Mouse (Mus musculus) stomach, postnatal 0 days (tissue): ENCODE measurements around the gene Bicral. TPM values are rescaled to one million over a fixed set of nuclear protein-coding genes. Genes with fewer than 3 reads are reported as not detected.
A peak's percentile ranks its signal among the peaks of the same experiment; 100 is the strongest.
"Not testable (repeated sequence)": the region's sequence is repeated elsewhere in the genome, so short reads cannot be mapped to it uniquely, and the experiment has no call there.

Source experiments
- ATAC-seq: fragments of 200-750 bp; cut with Nextera tagmentation; 2 replicates; pipeline ENCODE4 v1.8.0; 2017; ENCODE audit not compliant: low FRiP score, low TSS enrichment
- DNase-seq: peaks from one replicate; pipeline ENCODE4 v3.0.0-alpha.2; 2016; ENCODE audit warnings: low spot score
- H3K27ac ChIP-seq: fragments of 300-500 bp; sonication (generic); replicated peaks from 2 replicates; pipeline ENCODE4 v1.5.1; 2014; ENCODE audit warnings: mild to moderate bottlenecking, control low read depth
- H3K27me3 ChIP-seq: fragments of 300-500 bp; sonication (generic); 2 replicates; pipeline ENCODE4 v1.6.1; 2014; ENCODE audit warnings: low read length; ENCODE audit not compliant: control insufficient read depth, insufficient read depth
- H3K36me3 ChIP-seq: fragments of 300-500 bp; sonication (generic); 2 replicates; pipeline ENCODE4 v1.6.1; 2014; ENCODE audit warnings: low read length, mixed read lengths; ENCODE audit not compliant: control insufficient read depth, insufficient read depth
- H3K4me1 ChIP-seq: fragments of 300-500 bp; sonication (generic); replicated peaks from 2 replicates; pipeline ENCODE4 v1.6.1; 2014; ENCODE audit warnings: antibody characterized with exemption; ENCODE audit not compliant: control insufficient read depth, insufficient read depth
- H3K4me2 ChIP-seq: fragments of 300-500 bp; sonication (generic); replicated peaks from 2 replicates; pipeline ENCODE4 v1.6.1; 2014; ENCODE audit warnings: low read depth, mild to moderate bottlenecking, control low read depth, moderate library complexity
- H3K4me3 ChIP-seq: fragments of 300-500 bp; sonication (generic); 2 replicates; pipeline ENCODE4 v1.5.1; 2014; ENCODE audit warnings: low read depth, low read length, control low read depth
- H3K9ac ChIP-seq: fragments of 300-500 bp; sonication (generic); 2 replicates; pipeline ENCODE4 v1.6.1; 2014; ENCODE audit warnings: mild to moderate bottlenecking, low read length, control low read depth, mixed read lengths
- H3K9me3 ChIP-seq: fragments of 300-500 bp; sonication (generic); 2 replicates; pipeline ENCODE4 v1.6.1; 2016; ENCODE audit warnings: low read length; ENCODE audit not compliant: control insufficient read depth
- CTCF ChIP-seq: IDR thresholded peaks from 2 replicates; pipeline ENCODE4 v1.5.1; 2016; ENCODE audit warnings: antibody characterized with exemption, low read depth, mild to moderate bottlenecking, moderate library complexity
- EP300 ChIP-seq: optimal IDR thresholded peaks from 2 replicates; pipeline ENCODE3; 2016; ENCODE audit warnings: antibody characterized with exemption
- WGBS: fragments of 180-500 bp; shearing (Covaris S2); extraction: QIAGEN DNeasy Blood & Tissue Kit; methylation state at CpG from one replicate; pipeline ENCODE4 v1.1.7; 2014; 5-methylcytosine and 5-hydroxymethylcytosine counted together
- polyA plus RNA-seq: library from polyadenylated mRNA; unstranded; fragments of >200 nt; fragmentation: Nextera tagmentation; extraction: Ambion mirVana; gene quantifications from 2 replicates; pipeline ENCODE4 v1.2.1, GENCODE M21; 2015

Bicral gene
- polyA plus RNA-seq, 1 experiment from 2014 or later, result 2.3 TPM

- H3K36me3 ChIP-seq, result no peaks in the 10 kb centered on the region
- ATAC-seq (peak; percentile 53; the same call in 1 of the 2 replicates), DNase-seq (no peak)
- no peaks in the 10 kb centered on the region for H3K27me3 ChIP-seq
- H3K4me1 ChIP-seq, result no peaks in the 10 kb centered on the region
- no peak overlapping the region for H3K4me3 ChIP-seq
- 93% methylated on average over 2 of the region's 2 CpGs for WGBS
- no peak; the same call in 1 of the 2 replicates for TF ChIP-seq CTCF
- no peak for TF ChIP-seq EP300
- H3K4me2 ChIP-seq, result no peak overlapping the region
- no peak overlapping the region for H3K27ac ChIP-seq
- H3K9me3 ChIP-seq, result no peaks in the 10 kb centered on the region
- H3K9ac ChIP-seq, result no peak overlapping the region
Measured at GRCm38 (mm10) chr17:46792963-46793362, 65.3 kb downstream of the Bicral start.

GRCm38 (mm10) chr17:46787974-46788373 is 70.3 kb downstream of the Bicral start:
- not testable (repeated sequence) for ATAC-seq
- 70% methylated on average over 2 of the region's 2 CpGs for WGBS

GRCm38 (mm10) chr17:46786952-46787351 is 71.3 kb downstream of the Bicral start:
- ATAC-seq, result no peak
- Histone ChIP-seq H3K36me3 (no peaks in the 10 kb centered on the region), H3K4me3 (no peak overlapping the region), H3K27ac (no peak overlapping the region), H3K27me3 (no peaks in the 10 kb centered on the region), H3K4me2 (no peak overlapping the region), H3K4me1 (no peaks in the 10 kb centered on the region), H3K9ac (no peak overlapping the region), H3K9me3 (no peaks in the 10 kb centered on the region)
- WGBS, result 88% methylated on average over 5 of the region's 5 CpGs
- no peak for DNase-seq
- TF ChIP-seq CTCF (no peak), EP300 (no peak)

More at GRCm38 (mm10) chr17:46787974-46788373, 70.3 kb downstream of the Bicral start:
- not testable (repeated sequence) for H3K4me2 ChIP-seq, H3K27ac ChIP-seq, H3K4me1 ChIP-seq, H3K4me3 ChIP-seq, H3K36me3 ChIP-seq, DNase-seq, H3K9me3 ChIP-seq, H3K9ac ChIP-seq, H3K27me3 ChIP-seq

GRCm38 (mm10) chr17:46783222-46783565 is 75.1 kb downstream of the Bicral start:
- H3K9me3 ChIP-seq, result no peaks in the 10 kb centered on the region
- no peaks in the 10 kb centered on the region for H3K4me1 ChIP-seq
- TF ChIP-seq CTCF (no peak), EP300 (no peak)
- peak overlapping the region; percentile 70 for H3K4me3 ChIP-seq
- WGBS, result 85% methylated on average over 2 of the region's 2 CpGs
- H3K9ac ChIP-seq, result no peak overlapping the region
- H3K4me2 ChIP-seq, result peak overlapping the region; percentile 53; the same call in 1 of the 2 replicates
- no peak for DNase-seq
- H3K36me3 ChIP-seq, result peaks cover 12% of the 10 kb centered on the region
- H3K27me3 ChIP-seq, result no peaks in the 10 kb centered on the region
- no peak for ATAC-seq
- H3K27ac ChIP-seq, result peak overlapping the region; percentile 92

GRCm38 (mm10) chr17:46782341-46783221 is 75.7 kb downstream of the Bicral start, which contains the start of gene Rpl7l1:
Gene Rpl7l1, minus strand, starts transcription at chr17:46782672.
- no peaks in the 10 kb centered on the region for H3K4me1 ChIP-seq
- no peaks in the 10 kb centered on the region for H3K27me3 ChIP-seq
- peak within 1 kb of the TSS; percentile 92 for H3K27ac ChIP-seq
- H3K4me2 ChIP-seq, result peak within 1 kb of the TSS; percentile 67
- peak within 1 kb of the TSS; percentile 70 for H3K4me3 ChIP-seq
- WGBS, result 1% methylated on average over 44 of the region's 44 CpGs
- no peak for TF ChIP-seq EP300
- TF ChIP-seq CTCF, result peak; percentile 81
- ATAC-seq, result peak; percentile 95
- no peaks in the 10 kb centered on the region for H3K9me3 ChIP-seq
- peak within 1 kb of the TSS; percentile 73 for H3K9ac ChIP-seq
- peaks cover 14% of the 10 kb centered on the region for H3K36me3 ChIP-seq
- peak; percentile 94 for DNase-seq

- peak; percentile 3; the same call in 1 of the 2 replicates for ATAC-seq
- 1% methylated on average over 11 of the region's 11 CpGs for WGBS
- no peak for DNase-seq
Measured at GRCm38 (mm10) chr17:46781876-46782275, 76.4 kb downstream of the Bicral start.

More at GRCm38 (mm10) chr17:46781876-46782275, 76.4 kb downstream of the Bicral start:
- Histone ChIP-seq H3K9ac (peak overlapping the region; percentile 73), H3K4me1 (no peaks in the 10 kb centered on the region), H3K9me3 (no peaks in the 10 kb centered on the region), H3K36me3 (peaks cover 18% of the 10 kb centered on the region), H3K4me3 (peak overlapping the region; percentile 70), H3K27me3 (no peaks in the 10 kb centered on the region), H3K4me2 (peak overlapping the region; percentile 67), H3K27ac (peak overlapping the region; percentile 92)
- TF ChIP-seq EP300 (no peak), CTCF (no peak)
